Mouse (Mus musculus) midbrain, embryonic 12.5 days (tissue): ENCODE results near the gene Zc3h12c. TPM values are rescaled to one million over a fixed set of nuclear protein-coding genes. Genes with fewer than 3 reads are reported as not detected.
A peak's percentile ranks its signal among the peaks of the same experiment; 100 is the strongest.

Source experiments
- ATAC-seq: fragments of 200-750 bp; cut with Nextera tagmentation; 2 replicates; pipeline ENCODE4 v1.8.0; 2017; ENCODE audit warnings: low read depth, moderate TSS enrichment, moderate library complexity; ENCODE audit not compliant: low FRiP score
- H3K27ac ChIP-seq: fragments of 300-500 bp; sonication (generic); replicated peaks from 2 replicates; pipeline ENCODE4 v1.5.1; 2016; ENCODE audit warnings: mild to moderate bottlenecking
- H3K27me3 ChIP-seq: fragments of 300-500 bp; sonication (generic); 2 replicates; pipeline ENCODE4 v1.6.1; 2016; ENCODE audit warnings: mild to moderate bottlenecking
- H3K36me3 ChIP-seq: fragments of 300-500 bp; sonication (generic); 2 replicates; pipeline ENCODE4 v1.6.1; 2016
- H3K4me1 ChIP-seq: fragments of 300-500 bp; sonication (generic); 2 replicates; pipeline ENCODE4 v1.6.1; 2016
- H3K4me2 ChIP-seq: fragments of 300-500 bp; sonication (generic); replicated peaks from 2 replicates; pipeline ENCODE4 v1.6.1; 2016; ENCODE audit warnings: mild to moderate bottlenecking, moderate library complexity
- H3K4me3 ChIP-seq: fragments of 300-500 bp; sonication (generic); 2 replicates; pipeline ENCODE4 v1.5.1; 2016; ENCODE audit warnings: mild to moderate bottlenecking
- H3K9ac ChIP-seq: fragments of 300-500 bp; sonication (generic); replicated peaks from 2 replicates; pipeline ENCODE4 v1.6.1; 2016; ENCODE audit warnings: mild to moderate bottlenecking, moderate library complexity
- H3K9me3 ChIP-seq: fragments of 300-500 bp; sonication (generic); 2 replicates; pipeline ENCODE4 v1.6.1; 2016; ENCODE audit warnings: mild to moderate bottlenecking
- whole genome bisulfite sequencing: fragments of 180-500 bp; shearing (Covaris S2); methylation state at CpG from one replicate; pipeline ENCODE4 v1.1.7; 2016; 5-methylcytosine and 5-hydroxymethylcytosine counted together
- polyA plus RNA-seq: library from polyadenylated mRNA; unstranded; fragments of >200 nt; fragmentation: Nextera tagmentation; extraction: Ambion mirVana; gene quantifications from 2 replicates; pipeline ENCODE4 v1.2.1, GENCODE M21; 2016

The Zc3h12c gene
- 14.9 and 15.5 TPM in 2 replicates for polyA plus RNA-seq

- H3K27me3 ChIP-seq: no peaks in the 10 kb centered on the region
- H3K4me3 ChIP-seq: peak within 1 kb of the TSS; percentile 94
- H3K36me3 ChIP-seq: no peaks in the 10 kb centered on the region
- H3K9ac ChIP-seq: peak within 1 kb of the TSS; percentile 98
- H3K9me3 ChIP-seq: no peaks in the 10 kb centered on the region
- H3K4me2 ChIP-seq: peak within 1 kb of the TSS; percentile 59
- peaks cover 30% of the 10 kb centered on the region for H3K4me1 ChIP-seq
- under 1% methylated on average over 79 of the region's 100 CpGs for WGBS
- H3K27ac ChIP-seq: peak within 1 kb of the TSS; percentile 96
- peak; percentile 81 for ATAC-seq
These were observed at the start of gene Zc3h12c for GRCm38 (mm10) chr9:52167863-52168685. Gene Zc3h12c, minus strand, starts transcription at chr9:52168572.

- H3K36me3 ChIP-seq: no peaks in the 10 kb centered on the region
- H3K4me3 ChIP-seq: no peak overlapping the region
- H3K4me2 ChIP-seq: no peak overlapping the region
- H3K27me3 ChIP-seq: no peaks in the 10 kb centered on the region
- H3K4me1 ChIP-seq: no peaks in the 10 kb centered on the region
- 84% methylated on average over 4 of the region's 4 CpGs for WGBS
- H3K9ac ChIP-seq: no peak overlapping the region
- H3K9me3 ChIP-seq: no peaks in the 10 kb centered on the region
- no peak for ATAC-seq
- H3K27ac ChIP-seq: no peak overlapping the region
These were observed 49.3 kb upstream of the Zc3h12c start for GRCm38 (mm10) chr9:52217636-52218035.

GRCm38 (mm10) chr9:52215291-52215690 lies 46.9 kb upstream of the Zc3h12c start:
- WGBS: 88% methylated on average over 3 of the region's 3 CpGs
- no peaks in the 10 kb centered on the region for H3K27me3 ChIP-seq
- H3K4me1 ChIP-seq: no peaks in the 10 kb centered on the region
- no peak overlapping the region for H3K4me2 ChIP-seq
- ATAC-seq: no peak
- H3K4me3 ChIP-seq: no peak overlapping the region
- H3K27ac ChIP-seq: no peak overlapping the region
- no peaks in the 10 kb centered on the region for H3K36me3 ChIP-seq
- H3K9me3 ChIP-seq: no peaks in the 10 kb centered on the region
- no peak overlapping the region for H3K9ac ChIP-seq

GRCm38 (mm10) chr9:52212416-52212815 lies 44.0 kb upstream of the Zc3h12c start:
- Histone ChIP-seq H3K36me3 (no peaks in the 10 kb centered on the region), H3K9ac (no peak overlapping the region), H3K9me3 (no peaks in the 10 kb centered on the region), H3K4me2 (no peak overlapping the region), H3K4me1 (no peaks in the 10 kb centered on the region), H3K27me3 (no peaks in the 10 kb centered on the region), H3K4me3 (no peak overlapping the region), H3K27ac (no peak overlapping the region)
- WGBS: 89% methylated on average over 6 of the region's 6 CpGs
- ATAC-seq: no peak

- no peaks in the 10 kb centered on the region for H3K4me1 ChIP-seq
- no peak overlapping the region for H3K4me2 ChIP-seq
- no peak overlapping the region for H3K9ac ChIP-seq
- 82% methylated on average over 3 of the region's 3 CpGs for WGBS
- no peaks in the 10 kb centered on the region for H3K36me3 ChIP-seq
- H3K4me3 ChIP-seq: no peak overlapping the region
- H3K27ac ChIP-seq: no peak overlapping the region
- ATAC-seq: no peak
- H3K27me3 ChIP-seq: no peaks in the 10 kb centered on the region
- no peaks in the 10 kb centered on the region for H3K9me3 ChIP-seq
These were observed 40.2 kb upstream of the Zc3h12c start for GRCm38 (mm10) chr9:52208510-52209030.

GRCm38 (mm10) chr9:52203189-52203588 lies 34.8 kb upstream of the Zc3h12c start:
- no peak overlapping the region for H3K4me2 ChIP-seq
- H3K4me3 ChIP-seq: no peak overlapping the region
- H3K9me3 ChIP-seq: no peaks in the 10 kb centered on the region
- no peak overlapping the region for H3K9ac ChIP-seq
- H3K36me3 ChIP-seq: no peaks in the 10 kb centered on the region
- ATAC-seq: no peak
- 89% methylated on average over 4 of the region's 4 CpGs for WGBS
- H3K27ac ChIP-seq: no peak overlapping the region
- H3K27me3 ChIP-seq: no peaks in the 10 kb centered on the region
- no peaks in the 10 kb centered on the region for H3K4me1 ChIP-seq

- Histone ChIP-seq H3K4me2 (no peak overlapping the region), H3K4me3 (no peak overlapping the region), H3K9ac (no peak overlapping the region), H3K36me3 (no peaks in the 10 kb centered on the region), H3K4me1 (no peaks in the 10 kb centered on the region), H3K27ac (no peak overlapping the region), H3K27me3 (no peaks in the 10 kb centered on the region), H3K9me3 (no peaks in the 10 kb centered on the region)
- 85% methylated on average over 4 of the region's 4 CpGs for WGBS
- no peak for ATAC-seq
These were observed 31.9 kb upstream of the Zc3h12c start for GRCm38 (mm10) chr9:52200271-52200670.

- no peak overlapping the region for H3K27ac ChIP-seq
- WGBS: 88% methylated on average over 3 of the region's 3 CpGs
- no peaks in the 10 kb centered on the region for H3K4me1 ChIP-seq
- H3K36me3 ChIP-seq: no peaks in the 10 kb centered on the region
- H3K4me3 ChIP-seq: no peak overlapping the region
- no peak for ATAC-seq
- H3K9me3 ChIP-seq: no peaks in the 10 kb centered on the region
- no peak overlapping the region for H3K4me2 ChIP-seq
- H3K27me3 ChIP-seq: no peaks in the 10 kb centered on the region
- H3K9ac ChIP-seq: no peak overlapping the region
These were observed 27.5 kb upstream of the Zc3h12c start for GRCm38 (mm10) chr9:52195853-52196252.

- H3K4me3 ChIP-seq: no peak overlapping the region
- ATAC-seq: no peak
- no peaks in the 10 kb centered on the region for H3K9me3 ChIP-seq
- H3K4me1 ChIP-seq: 0 out of 2 replicates have a peak, but pooled peaks cover 1% of the 10 kb centered on the region
- no peaks in the 10 kb centered on the region for H3K36me3 ChIP-seq
- no peaks in the 10 kb centered on the region for H3K27me3 ChIP-seq
- no peak overlapping the region for H3K27ac ChIP-seq
- 88% methylated on average over 5 of the region's 5 CpGs for WGBS
- H3K4me2 ChIP-seq: no peak overlapping the region
- H3K9ac ChIP-seq: no peak overlapping the region
These were observed 25.5 kb upstream of the Zc3h12c start for GRCm38 (mm10) chr9:52193851-52194250.

GRCm38 (mm10) chr9:52190907-52191306 lies 22.5 kb upstream of the Zc3h12c start:
- H3K4me2 ChIP-seq: no peak overlapping the region
- ATAC-seq: no peak
- H3K27ac ChIP-seq: no peak overlapping the region
- 93% methylated on average over 4 of the region's 4 CpGs for WGBS
- no peaks in the 10 kb centered on the region for H3K9me3 ChIP-seq
- 0 out of 2 replicates have a peak, but pooled peaks cover 12% of the 10 kb centered on the region for H3K4me1 ChIP-seq
- H3K27me3 ChIP-seq: no peaks in the 10 kb centered on the region
- H3K36me3 ChIP-seq: no peaks in the 10 kb centered on the region
- H3K9ac ChIP-seq: no peak overlapping the region
- H3K4me3 ChIP-seq: no peak overlapping the region

GRCm38 (mm10) chr9:52188106-52188505 lies 19.7 kb upstream of the Zc3h12c start:
- ATAC-seq: peak; percentile 94
- no peaks in the 10 kb centered on the region for H3K36me3 ChIP-seq
- peak overlapping the region; percentile 18 for H3K4me2 ChIP-seq
- H3K4me3 ChIP-seq: no peak overlapping the region
- 0 out of 2 replicates have a peak, but pooled peaks cover 4% of the 10 kb centered on the region for H3K9me3 ChIP-seq
- peak overlapping the region; percentile 68 for H3K27ac ChIP-seq
- no peaks in the 10 kb centered on the region for H3K27me3 ChIP-seq
- no peak overlapping the region for H3K9ac ChIP-seq
- 0 out of 2 replicates have a peak, but pooled peaks cover 12% of the 10 kb centered on the region for H3K4me1 ChIP-seq
- WGBS: 10% methylated on average over 8 of the region's 8 CpGs

- Histone ChIP-seq H3K4me1 (0 out of 2 replicates have a peak, but pooled peaks cover 12% of the 10 kb centered on the region), H3K9me3 (0 out of 2 replicates have a peak, but pooled peaks cover 4% of the 10 kb centered on the region), H3K27ac (no peak overlapping the region), H3K9ac (no peak overlapping the region), H3K4me2 (no peak overlapping the region), H3K27me3 (no peaks in the 10 kb centered on the region), H3K36me3 (no peaks in the 10 kb centered on the region), H3K4me3 (no peak overlapping the region)
- no peak for ATAC-seq
- WGBS: 75% methylated on average over 3 of the region's 3 CpGs
These were observed 18.0 kb upstream of the Zc3h12c start for GRCm38 (mm10) chr9:52186296-52186941.
